Comparison of ENCODE assay signal across 23 mouse cellular contexts in genomic region chr1:167352403-167352802, GRCm38 (mm10). TPM values are rescaled to one million over a fixed set of nuclear protein-coding genes. Genes with fewer than 3 reads are reported as not detected.
DNase-seq lines count a peak whose midpoint lies in the region; ATAC-seq and TF ChIP-seq lines count a peak whose summit lies in the region.
"Had no signal": no experiment of that assay in that cellular context is flagged by ENCODE, and none has a peak within 500 bp of the region (broad histone marks: within the 10 kb centered on the region; RNA-seq: fewer than 3 reads in every experiment).

No protein-coding gene starts in this region.

- ATAC-seq in stomach, postnatal 0 days (ENCODE audit: low FRiP score, low TSS enrichment): no peak
- ATAC-seq: activated CD4-positive, CD25-positive, alpha-beta regulatory T cell, adult 4 months; forebrain, embryonic 13.5 days; forebrain, embryonic 16.5 days had no signal

- peak; percentile 29 for DNase-seq in kidney, postnatal 10 days
- no peak for DNase-seq in kidney, adult 11 months
- DNase-seq in testis, postnatal 10 days (ENCODE audit: low spot score): peak; percentile 57
- DNase-seq in testis, postnatal 14 days (ENCODE audit: low spot score): no peak
- DNase-seq in stomach, postnatal 0 days (ENCODE audit: low spot score): peak; percentile 25
- DNase-seq in adrenal gland, adult 2 months: no peak
- DNase-seq: adrenal gland, postnatal 10 days; adrenal gland, postnatal 36 days; B cell, adult 2 months; cerebellum, adult 18-20 months; cerebellum, adult 9-10 months; cerebellum, postnatal 14 days; gastrocnemius, postnatal 10 days; heart, adult 11 months had no signal

- WGBS in stomach, postnatal 0 days: 78% methylated on average over 14 of the region's 14 CpGs

- no peak overlapping the region for H3K4me3 ChIP-seq in stomach, postnatal 0 days (ENCODE audit: low read depth, low read length)
- H3K4me3 ChIP-seq: forebrain, embryonic 10.5 days; forebrain, embryonic 13.5 days; hindbrain, embryonic 12.5 days; hindbrain, embryonic 15.5 days had no signal

- TF ChIP-seq CTCF in stomach, postnatal 0 days (IDR thresholded peaks at IDR 0.05; ENCODE audit: low read depth): no peak

- H3K4me2 ChIP-seq in stomach, postnatal 0 days (replicated peaks; ENCODE audit: low read depth): no peak overlapping the region
- H3K4me2 ChIP-seq: forebrain, embryonic 13.5 days; heart, embryonic 11.5 days; hindbrain, embryonic 12.5 days; hindbrain, embryonic 15.5 days had no signal

- H3K9ac ChIP-seq in stomach, postnatal 0 days (ENCODE audit: low read length): no peak overlapping the region
- H3K9ac ChIP-seq: forebrain, embryonic 13.5 days; hindbrain, embryonic 12.5 days; hindbrain, embryonic 15.5 days had no signal

- H3K9me3 ChIP-seq in stomach, postnatal 0 days (ENCODE audit: control insufficient read depth, low read length): no peaks in the 10 kb centered on the region
- H3K9me3 ChIP-seq: forebrain, embryonic 10.5 days; forebrain, embryonic 13.5 days; G1E; hindbrain, embryonic 12.5 days; hindbrain, embryonic 15.5 days had no signal

- H3K4me1 ChIP-seq in stomach, postnatal 0 days (replicated peaks; ENCODE audit: control insufficient read depth, insufficient read depth): no peaks in the 10 kb centered on the region

- TF ChIP-seq EP300 in stomach, postnatal 0 days (optimal IDR thresholded peaks at IDR 0.05): no peak

- peaks cover 13% of the 10 kb centered on the region for H3K36me3 ChIP-seq in stomach, postnatal 0 days (ENCODE audit: control insufficient read depth, insufficient read depth, low read length)

- no peaks in the 10 kb centered on the region for H3K27me3 ChIP-seq in stomach, postnatal 0 days (ENCODE audit: control insufficient read depth, insufficient read depth, low read length)
- H3K27me3 ChIP-seq: CH12.LX; forebrain, embryonic 13.5 days; hindbrain, embryonic 12.5 days; hindbrain, embryonic 15.5 days had no signal

- H3K27ac ChIP-seq in stomach, postnatal 0 days (replicated peaks): no peak overlapping the region
- H3K27ac ChIP-seq: forebrain, embryonic 10.5 days; forebrain, embryonic 13.5 days; hindbrain, embryonic 12.5 days; hindbrain, embryonic 15.5 days had no signal

RNA-seq across cellular contexts. Expression of gene Aldh9a1, which starts 2.6 kb away (rescaled TPM):
- polyA plus RNA-seq in stomach, postnatal 0 days (2015; fragmentation: Nextera tagmentation; extraction: Ambion mirVana): 70.7 and 74.7 TPM in 2 replicates
- total RNA-seq in adrenal gland, adult 2 months (2021): 10 to 100 TPM; 77.1 to 84.8 TPM
- polyA plus RNA-seq in adrenal gland, adult 2 months (2012; rRNA removed): 62.4 and 62.8 TPM in 2 replicates

RNA-seq across cellular contexts. Expression of gene Mgst3, which starts 41.2 kb away (rescaled TPM):
- polyA plus RNA-seq in stomach, postnatal 0 days (2015; fragmentation: Nextera tagmentation; extraction: Ambion mirVana): 991 and 1,037 TPM in 2 replicates
- 10 to 100 TPM; 79.0 to 84.2 TPM for total RNA-seq in adrenal gland, adult 2 months (2021)
- 298 and 342 TPM in 2 replicates for polyA plus RNA-seq in adrenal gland, adult 2 months (2012; rRNA removed)

RNA-seq across cellular contexts. Expression of gene Tmco1, which starts 44.2 kb away (rescaled TPM):
- 77.2 and 81.8 TPM in 2 replicates for polyA plus RNA-seq in stomach, postnatal 0 days (2015; fragmentation: Nextera tagmentation; extraction: Ambion mirVana)
- total RNA-seq in adrenal gland, adult 2 months (2021): 100 to 1,000 TPM; 141 to 146 TPM
- 58.7 and 83.4 TPM in 2 replicates for polyA plus RNA-seq in adrenal gland, adult 2 months (2012; rRNA removed)

Comparison
In these comparisons a context has a peak if more than half of its experiments do, and no peak if none do; other contexts are left out.
1. DNase-seq: peak in kidney, postnatal 10 days (single experiment), testis, postnatal 10 days (single experiment) and stomach, postnatal 0 days (single experiment); none in kidney, adult 11 months (single experiment), testis, postnatal 14 days (single experiment) and adrenal gland, adult 2 months (single experiment).